In genomic region chr10:128938457-128938856, GRCm38 (mm10) we compare ENCODE assay signal across 12 mouse cellular contexts. TPM values are rescaled to one million over a fixed set of nuclear protein-coding genes. Genes with fewer than 3 reads are reported as not detected.
DNase-seq lines count a peak whose midpoint lies in the region; ATAC-seq and TF ChIP-seq lines count a peak whose summit lies in the region.
"Had no signal": no experiment of that assay in that cellular context is flagged by ENCODE, and none has a peak within 500 bp of the region (broad histone marks: within the 10 kb centered on the region; RNA-seq: fewer than 3 reads in every experiment).

No protein-coding gene starts in this region.

- H3K27me3 ChIP-seq in kidney, adult 2 months (replicated peaks; ENCODE audit: control insufficient read depth, insufficient read depth, low read length), result no peaks in the 10 kb centered on the region
- peaks cover 29% of the 10 kb centered on the region for H3K27me3 ChIP-seq in kidney, embryonic 14.5 days (ENCODE audit: control insufficient read depth, insufficient read depth, low read length)
- peaks cover 5% of the 10 kb centered on the region for H3K27me3 ChIP-seq in lung, postnatal 0 days (replicated peaks; ENCODE audit: insufficient read depth, low read length)

- no peak overlapping the region for H3K4me3 ChIP-seq in kidney, adult 2 months (ENCODE audit: insufficient read depth, low read depth, low read length)
- H3K4me3 ChIP-seq in kidney, embryonic 14.5 days (ENCODE audit: low read length), result no peak overlapping the region
- 0 out of 2 replicates have a peak overlapping the region, but pooled peaks have one; percentile 8 for H3K4me3 ChIP-seq in brown adipose tissue, adult 24 weeks (ENCODE audit: insufficient read depth, low read depth, low read length)
- H3K4me3 ChIP-seq in lung, postnatal 0 days (ENCODE audit: low read depth, low read length), result no peak overlapping the region
- H3K4me3 ChIP-seq: neural tube, embryonic 12.5 days had no signal

- 47% methylated on average over 9 of the region's 9 CpGs for WGBS in kidney, adult 2 months
- WGBS in kidney, embryonic 14.5 days, result 86% methylated on average over 9 of the region's 9 CpGs
- WGBS in lung, postnatal 0 days, result 60% methylated on average over 9 of the region's 9 CpGs

- no peak for ATAC-seq in kidney, embryonic 14.5 days (ENCODE audit: low FRiP score, low TSS enrichment)
- ATAC-seq in lung, postnatal 0 days, result peak; percentile 74
- ATAC-seq in erythroid progenitor cell, adult 5-6 weeks (replicated peaks; ENCODE audit: low FRiP score, poor library complexity, severe bottlenecking), result no peak

- no peaks in the 10 kb centered on the region for H3K9me3 ChIP-seq in kidney, embryonic 14.5 days (ENCODE audit: control insufficient read depth, low read length)
- no peaks in the 10 kb centered on the region for H3K9me3 ChIP-seq in lung, postnatal 0 days (ENCODE audit: low read length)
- H3K9me3 ChIP-seq: G1E; neural tube, embryonic 12.5 days had no signal

- TF ChIP-seq CTCF in kidney, adult 2 months (conservative IDR thresholded peaks at IDR 0.05; ENCODE audit: insufficient read depth, insufficient read length, low read depth, low read length), result no peak
- TF ChIP-seq CTCF in lung, postnatal 0 days (IDR thresholded peaks at IDR 0.05), result no peak

- DNase-seq in kidney, adult 2 months, result peak; percentile 96
- peak; percentile 62 to 87 for DNase-seq in gastrocnemius, postnatal 36 days
- peak; percentile 66 for DNase-seq in lung, postnatal 0 days (ENCODE audit: low spot score)
- DNase-seq in embryo, embryonic 10 days (ENCODE audit: low spot score), result no peak
- DNase-seq in urinary bladder, postnatal 10 days (ENCODE audit: low spot score), result no peak

- no peaks in the 10 kb centered on the region for H3K36me3 ChIP-seq in kidney, adult 2 months (ENCODE audit: control insufficient read depth, insufficient read depth, low read length)
- H3K36me3 ChIP-seq in kidney, embryonic 14.5 days (ENCODE audit: control insufficient read depth, insufficient read depth, low read length), result no peaks in the 10 kb centered on the region
- H3K36me3 ChIP-seq in lung, postnatal 0 days (ENCODE audit: insufficient read depth, low read length), result no peaks in the 10 kb centered on the region
- H3K36me3 ChIP-seq: G1E; neural tube, embryonic 12.5 days had no signal

- TF ChIP-seq EP300 in lung, postnatal 0 days (IDR thresholded peaks at IDR 0.05), result no peak

- no peak overlapping the region for H3K27ac ChIP-seq in kidney, adult 2 months (ENCODE audit: insufficient read depth, low read depth, low read length)
- H3K27ac ChIP-seq in kidney, embryonic 14.5 days (ENCODE audit: low read depth, low read length), result no peak overlapping the region
- H3K27ac ChIP-seq in brown adipose tissue, adult 24 weeks (replicated peaks; ENCODE audit: low read depth, low read length), result peak overlapping the region; percentile 99
- no peak overlapping the region for H3K27ac ChIP-seq in lung, postnatal 0 days (ENCODE audit: low read length)
- H3K27ac ChIP-seq: neural tube, embryonic 12.5 days had no signal

- TF ChIP-seq POLR2A in kidney, adult 2 months (IDR thresholded peaks at IDR 0.05; ENCODE audit: low read depth, low read length), result no peak

- intact Hi-C loops in gastrocnemius, postnatal 36 days (cut with DNase I), result no loop called here

- H3K9ac ChIP-seq in kidney, embryonic 14.5 days (ENCODE audit: low read depth, low read length), result no peak overlapping the region
- no peak overlapping the region for H3K9ac ChIP-seq in lung, postnatal 0 days (replicated peaks; ENCODE audit: low read depth)
- H3K9ac ChIP-seq: neural tube, embryonic 12.5 days had no signal

- no peak overlapping the region for H3K4me2 ChIP-seq in kidney, embryonic 14.5 days (replicated peaks; ENCODE audit: low read depth, low read length)
- no peak overlapping the region for H3K4me2 ChIP-seq in lung, postnatal 0 days (replicated peaks; ENCODE audit: low read depth, low read length)
- H3K4me2 ChIP-seq: neural tube, embryonic 12.5 days had no signal

- H3K4me1 ChIP-seq in kidney, adult 2 months (ENCODE audit: control insufficient read depth, insufficient read depth, low read length), result peaks cover 14% of the 10 kb centered on the region
- 0 out of 2 replicates have a peak, but pooled peaks cover 7% of the 10 kb centered on the region for H3K4me1 ChIP-seq in kidney, embryonic 14.5 days (ENCODE audit: control insufficient read depth, insufficient read depth, low read length)
- peaks cover 5% of the 10 kb centered on the region; the same call in 1 of the 2 replicates for H3K4me1 ChIP-seq in brown adipose tissue, adult 24 weeks (ENCODE audit: control insufficient read depth, insufficient read depth, insufficient read length, low read length)
- H3K4me1 ChIP-seq in lung, postnatal 0 days (ENCODE audit: insufficient read depth, low read depth, low read length), result peaks cover 7% of the 10 kb centered on the region; the same call in 1 of the 2 replicates

RNA-seq across cellular contexts. Expression of gene Itga7, which starts 4.8 kb away (rescaled TPM):
- 14.6 and 17.8 TPM in 2 replicates for polyA plus RNA-seq in kidney, adult 2 months (2012; rRNA removed)
- 0.77 and 1.3 TPM in 2 replicates for polyA plus RNA-seq in kidney, embryonic 14.5 days (2014; fragmentation: Nextera tagmentation; extraction: Ambion mirVana)
- polyA plus RNA-seq in brown adipose tissue, adult 24 weeks (2012; ENCODE audit: insufficient read depth, insufficient read length, missing spikeins), result 23.2 and 28.5 TPM in 2 replicates
- 10 to 100 TPM; 47.9 to 60.1 TPM for total RNA-seq in gastrocnemius, postnatal 36 days (2021)
- 14.6 and 20.7 TPM in 2 replicates for polyA plus RNA-seq in lung, postnatal 0 days (2015; fragmentation: Nextera tagmentation; extraction: Ambion mirVana)
- total RNA-seq in erythroid progenitor cell, adult 5-6 weeks (2015; ENCODE audit: low replicate concordance), result not detected in 2 replicates
- not detected in 2 replicates for total RNA-seq in erythroid progenitor cell, adult 5-6 weeks (2017; ENCODE audit: low replicate concordance)

RNA-seq across cellular contexts. Expression of gene Bloc1s1, which starts 14.6 kb away (rescaled TPM):
- 339 and 365 TPM in 2 replicates for polyA plus RNA-seq in kidney, adult 2 months (2012; rRNA removed)
- 219 and 258 TPM in 2 replicates for polyA plus RNA-seq in kidney, embryonic 14.5 days (2014; fragmentation: Nextera tagmentation; extraction: Ambion mirVana)
- polyA plus RNA-seq in brown adipose tissue, adult 24 weeks (2012; ENCODE audit: insufficient read depth, insufficient read length, missing spikeins), result 297 and 417 TPM in 2 replicates
- total RNA-seq in gastrocnemius, postnatal 36 days (2021), result 100 to 1,000 TPM; 146 to 165 TPM
- polyA plus RNA-seq in lung, postnatal 0 days (2015; fragmentation: Nextera tagmentation; extraction: Ambion mirVana), result 228 and 243 TPM in 2 replicates
- total RNA-seq in erythroid progenitor cell, adult 5-6 weeks (2015; ENCODE audit: low replicate concordance), result 49.0 and 51.2 TPM in 2 replicates
- total RNA-seq in erythroid progenitor cell, adult 5-6 weeks (2017; ENCODE audit: low replicate concordance), result 15.5 and 37.2 TPM in 2 replicates

RNA-seq across cellular contexts. Expression of gene Rdh5, which starts 15.8 kb away (rescaled TPM):
- 38.9 and 46.0 TPM in 2 replicates for polyA plus RNA-seq in kidney, adult 2 months (2012; rRNA removed)
- 14.5 and 15.7 TPM in 2 replicates for polyA plus RNA-seq in kidney, embryonic 14.5 days (2014; fragmentation: Nextera tagmentation; extraction: Ambion mirVana)
- 10.9 and 11.5 TPM in 2 replicates for polyA plus RNA-seq in brown adipose tissue, adult 24 weeks (2012; ENCODE audit: insufficient read depth, insufficient read length, missing spikeins)
- total RNA-seq in gastrocnemius, postnatal 36 days (2021), result 1 to 10 TPM; 3.5 to 4.1 TPM
- polyA plus RNA-seq in lung, postnatal 0 days (2015; fragmentation: Nextera tagmentation; extraction: Ambion mirVana), result 13.2 and 16.7 TPM in 2 replicates
- total RNA-seq in erythroid progenitor cell, adult 5-6 weeks (2015; ENCODE audit: low replicate concordance), result 11.7 TPM in 1 of 2 replicates, not detected in the other
- 20.1 TPM in 1 of 2 replicates, not detected in the other for total RNA-seq in erythroid progenitor cell, adult 5-6 weeks (2017; ENCODE audit: low replicate concordance)

RNA-seq across cellular contexts. Expression of gene Mettl7b, which starts 22.3 kb away (rescaled TPM):
- 234 and 269 TPM in 2 replicates for polyA plus RNA-seq in kidney, adult 2 months (2012; rRNA removed)
- 0.21 and 1.4 TPM in 2 replicates for polyA plus RNA-seq in kidney, embryonic 14.5 days (2014; fragmentation: Nextera tagmentation; extraction: Ambion mirVana)
- not detected in 2 replicates for polyA plus RNA-seq in brown adipose tissue, adult 24 weeks (2012; ENCODE audit: insufficient read depth, insufficient read length, missing spikeins)
- total RNA-seq in gastrocnemius, postnatal 36 days (2021), result under 1 TPM in 1 of 2 experiments, not detected in 1; 0.28 TPM
- 0.10 and 0.33 TPM in 2 replicates for polyA plus RNA-seq in lung, postnatal 0 days (2015; fragmentation: Nextera tagmentation; extraction: Ambion mirVana)
- not detected in 2 replicates for total RNA-seq in erythroid progenitor cell, adult 5-6 weeks (2015; ENCODE audit: low replicate concordance)
- total RNA-seq in erythroid progenitor cell, adult 5-6 weeks (2017; ENCODE audit: low replicate concordance), result not detected in 2 replicates
- total RNA-seq: G1E; left cerebral cortex, postnatal 25 days had no signal
- polyA plus RNA-seq: embryonic facial prominence, embryonic 11.5 days; G1E; neural tube, embryonic 12.5 days had no signal

RNA-seq across cellular contexts. Expression of gene Cd63, which starts 37.7 kb away (rescaled TPM):
- 713 and 847 TPM in 2 replicates for polyA plus RNA-seq in kidney, adult 2 months (2012; rRNA removed)
- polyA plus RNA-seq in kidney, embryonic 14.5 days (2014; fragmentation: Nextera tagmentation; extraction: Ambion mirVana), result 479 and 521 TPM in 2 replicates
- polyA plus RNA-seq in brown adipose tissue, adult 24 weeks (2012; ENCODE audit: insufficient read depth, insufficient read length, missing spikeins), result 59.5 and 73.6 TPM in 2 replicates
- 100 to 1,000 TPM in 1 of 2 experiments, 10 to 100 TPM in 1; 94.8 to 103 TPM for total RNA-seq in gastrocnemius, postnatal 36 days (2021)
- polyA plus RNA-seq in lung, postnatal 0 days (2015; fragmentation: Nextera tagmentation; extraction: Ambion mirVana), result 761 and 764 TPM in 2 replicates
- 57.4 and 85.1 TPM in 2 replicates for total RNA-seq in erythroid progenitor cell, adult 5-6 weeks (2015; ENCODE audit: low replicate concordance)
- 17.7 and 28.4 TPM in 2 replicates for total RNA-seq in erythroid progenitor cell, adult 5-6 weeks (2017; ENCODE audit: low replicate concordance)

Comparison
In these comparisons a context has a peak if more than half of its experiments do, and no peak if none do; other contexts are left out.
1. DNase-seq: peak in kidney, adult 2 months (single experiment), gastrocnemius, postnatal 36 days (2 of 2) and lung, postnatal 0 days (single experiment); none in embryo, embryonic 10 days (single experiment) and urinary bladder, postnatal 10 days (single experiment).